Mouse (Mus musculus) intestine, postnatal 0 days (tissue): ENCODE measurements around the gene Brd9. TPM values are rescaled to one million over a fixed set of nuclear protein-coding genes. Genes with fewer than 3 reads are reported as not detected.
A peak's percentile ranks its signal among the peaks of the same experiment; 100 is the strongest.

ENCODE experiments used
- ATAC-seq: fragments of 200-750 bp; cut with Nextera tagmentation; 2 replicates; pipeline ENCODE4 v1.8.0; 2017; ENCODE audit warnings: mild to moderate bottlenecking, moderate TSS enrichment, moderate library complexity
- H3K27ac ChIP-seq: fragments of 300-500 bp; sonication (generic); 2 replicates; pipeline ENCODE4 v1.5.1; 2014; ENCODE audit warnings: mild to moderate bottlenecking, low read depth, low read length, moderate library complexity
- H3K27me3 ChIP-seq: fragments of 300-500 bp; sonication (generic); replicated peaks from 2 replicates; pipeline ENCODE4 v1.6.1; 2014; ENCODE audit warnings: low read length, mixed read lengths; ENCODE audit not compliant: control insufficient read depth, insufficient read depth
- H3K36me3 ChIP-seq: fragments of 300-500 bp; sonication (generic); 2 replicates; pipeline ENCODE4 v1.6.1; 2014; ENCODE audit warnings: mild to moderate bottlenecking, moderate library complexity; ENCODE audit not compliant: control insufficient read depth, insufficient read depth
- H3K4me1 ChIP-seq: fragments of 300-500 bp; sonication (generic); replicated peaks from 2 replicates; pipeline ENCODE4 v1.6.1; 2014; ENCODE audit warnings: antibody characterized with exemption, low read length, mixed read lengths; ENCODE audit not compliant: control insufficient read depth, insufficient read depth
- H3K4me2 ChIP-seq: fragments of 300-500 bp; sonication (generic); replicated peaks from 2 replicates; pipeline ENCODE4 v1.6.1; 2014; ENCODE audit warnings: low read depth, mild to moderate bottlenecking, moderate library complexity
- H3K4me3 ChIP-seq: fragments of 300-500 bp; sonication (generic); 2 replicates; pipeline ENCODE4 v1.5.1; 2014; ENCODE audit warnings: low read depth, low read length
- H3K9ac ChIP-seq: fragments of 300-500 bp; sonication (generic); 2 replicates; pipeline ENCODE4 v1.6.1; 2014; ENCODE audit warnings: mild to moderate bottlenecking, low read depth, low read length
- H3K9me3 ChIP-seq: fragments of 300-500 bp; sonication (generic); 2 replicates; pipeline ENCODE4 v1.6.1; 2016; ENCODE audit warnings: mixed run types; ENCODE audit not compliant: control insufficient read depth
- CTCF ChIP-seq: sonication (generic); IDR thresholded peaks from 2 replicates; pipeline ENCODE4 v1.5.1; 2016; ENCODE audit warnings: low read depth, mild to moderate bottlenecking, control low read depth, antibody characterized with exemption, moderate library complexity
- WGBS: fragments of 180-500 bp; shearing (Covaris S2); extraction: QIAGEN DNeasy Blood & Tissue Kit; methylation state at CpG from one replicate; pipeline ENCODE4 v1.1.7; 2014; 5-methylcytosine and 5-hydroxymethylcytosine counted together
- polyA plus RNA-seq: library from polyadenylated mRNA; unstranded; fragments of >200 nt; fragmentation: Nextera tagmentation; extraction: Ambion mirVana; gene quantifications from 2 replicates; pipeline ENCODE4 v1.2.1, GENCODE M21; 2015

The Brd9 gene
- polyA plus RNA-seq, 1 experiment from 2014 or later: 23.2 TPM

- H3K4me2 ChIP-seq: no peak overlapping the region
- no peak for TF ChIP-seq CTCF
- no peaks in the 10 kb centered on the region for H3K9me3 ChIP-seq
- no peak overlapping the region for H3K9ac ChIP-seq
- no peak for ATAC-seq
- H3K27ac ChIP-seq: no peak overlapping the region
- H3K4me1 ChIP-seq: no peaks in the 10 kb centered on the region
- no peaks in the 10 kb centered on the region for H3K27me3 ChIP-seq
- H3K36me3 ChIP-seq: peaks cover 30% of the 10 kb centered on the region
- 93% methylated on average over 10 of the region's 10 CpGs for WGBS
- no peak overlapping the region for H3K4me3 ChIP-seq
Observed at GRCm38 (mm10) chr13:73932201-73932600, 5.4 kb upstream of the Brd9 start.

GRCm38 (mm10) chr13:73936938-73937320, 682 bp upstream of the Brd9 start:
- no peaks in the 10 kb centered on the region for H3K4me1 ChIP-seq
- H3K27ac ChIP-seq: no peak overlapping the region
- H3K27me3 ChIP-seq: no peaks in the 10 kb centered on the region
- peak overlapping the region; percentile 75 for H3K4me3 ChIP-seq
- H3K4me2 ChIP-seq: peak overlapping the region; percentile 88
- peaks cover 18% of the 10 kb centered on the region for H3K36me3 ChIP-seq
- ATAC-seq: no peak
- WGBS: 13% methylated on average over 5 of the region's 5 CpGs
- peak overlapping the region; percentile 55 for H3K9ac ChIP-seq
- no peaks in the 10 kb centered on the region for H3K9me3 ChIP-seq
- TF ChIP-seq CTCF: no peak

- Histone ChIP-seq H3K9ac (peak overlapping the region; percentile 55), H3K4me1 (no peaks in the 10 kb centered on the region), H3K27me3 (no peaks in the 10 kb centered on the region), H3K27ac (peak overlapping the region; percentile 94; the same call in 1 of the 2 replicates), H3K4me3 (peak overlapping the region; percentile 75), H3K4me2 (peak overlapping the region; percentile 88), H3K36me3 (peaks cover 30% of the 10 kb centered on the region), H3K9me3 (no peaks in the 10 kb centered on the region)
- WGBS: 29% methylated on average over 13 of the region's 13 CpGs
- ATAC-seq: no peak; the same call in 1 of the 2 replicates
- TF ChIP-seq CTCF: no peak
Observed at GRCm38 (mm10) chr13:73938177-73938560, 558 bp downstream of the Brd9 start.

- ATAC-seq: no peak
- no peaks in the 10 kb centered on the region for H3K27me3 ChIP-seq
- H3K4me2 ChIP-seq: no peak overlapping the region
- H3K4me3 ChIP-seq: no peak overlapping the region
- peaks cover 39% of the 10 kb centered on the region for H3K36me3 ChIP-seq
- no peaks in the 10 kb centered on the region for H3K9me3 ChIP-seq
- WGBS: 92% methylated on average over 5 of the region's 5 CpGs
- no peaks in the 10 kb centered on the region for H3K4me1 ChIP-seq
- TF ChIP-seq CTCF: no peak
- no peak overlapping the region for H3K9ac ChIP-seq
- no peak overlapping the region for H3K27ac ChIP-seq
Observed at GRCm38 (mm10) chr13:73939101-73939500, 1.5 kb downstream of the Brd9 start.

- no peak for ATAC-seq
- H3K36me3 ChIP-seq: peaks cover 86% of the 10 kb centered on the region
- WGBS: 84% methylated on average over 9 of the region's 9 CpGs
Observed at GRCm38 (mm10) chr13:73944606-73945005, 7.0 kb downstream of the Brd9 start.

GRCm38 (mm10) chr13:73953551-73954130, 16.0 kb downstream of the Brd9 start:
- Histone ChIP-seq H3K4me2 (no peak overlapping the region), H3K36me3 (peaks cover 82% of the 10 kb centered on the region), H3K27me3 (no peaks in the 10 kb centered on the region), H3K9ac (no peak overlapping the region), H3K4me3 (no peak overlapping the region), H3K27ac (no peak overlapping the region), H3K9me3 (no peaks in the 10 kb centered on the region), H3K4me1 (no peaks in the 10 kb centered on the region)
- 92% methylated on average over 1 of the region's 1 CpGs for whole genome bisulfite sequencing
- TF ChIP-seq CTCF: no peak
- ATAC-seq: no peak

More at GRCm38 (mm10) chr13:73944606-73945005, 7.0 kb downstream of the Brd9 start:
- H3K27ac ChIP-seq: no peak overlapping the region
- TF ChIP-seq CTCF: no peak
- H3K4me2 ChIP-seq: no peak overlapping the region
- H3K4me3 ChIP-seq: no peak overlapping the region
- no peaks in the 10 kb centered on the region for H3K9me3 ChIP-seq
- H3K4me1 ChIP-seq: no peaks in the 10 kb centered on the region
- H3K27me3 ChIP-seq: no peaks in the 10 kb centered on the region
- no peak overlapping the region for H3K9ac ChIP-seq
